Mouse (Mus musculus): ENCODE measurements at regions not wholly inside any gene's neighbourhood (a gene's known extent, or its start where the extent isn't known, plus 50 kb on each side); places are given as distances from the start of the nearest gene placed in this dataset.
"Not testable (repeated sequence)": the region's sequence is repeated elsewhere in the genome, so short reads cannot be mapped to it uniquely, and the experiment has no call there.

DNA sequence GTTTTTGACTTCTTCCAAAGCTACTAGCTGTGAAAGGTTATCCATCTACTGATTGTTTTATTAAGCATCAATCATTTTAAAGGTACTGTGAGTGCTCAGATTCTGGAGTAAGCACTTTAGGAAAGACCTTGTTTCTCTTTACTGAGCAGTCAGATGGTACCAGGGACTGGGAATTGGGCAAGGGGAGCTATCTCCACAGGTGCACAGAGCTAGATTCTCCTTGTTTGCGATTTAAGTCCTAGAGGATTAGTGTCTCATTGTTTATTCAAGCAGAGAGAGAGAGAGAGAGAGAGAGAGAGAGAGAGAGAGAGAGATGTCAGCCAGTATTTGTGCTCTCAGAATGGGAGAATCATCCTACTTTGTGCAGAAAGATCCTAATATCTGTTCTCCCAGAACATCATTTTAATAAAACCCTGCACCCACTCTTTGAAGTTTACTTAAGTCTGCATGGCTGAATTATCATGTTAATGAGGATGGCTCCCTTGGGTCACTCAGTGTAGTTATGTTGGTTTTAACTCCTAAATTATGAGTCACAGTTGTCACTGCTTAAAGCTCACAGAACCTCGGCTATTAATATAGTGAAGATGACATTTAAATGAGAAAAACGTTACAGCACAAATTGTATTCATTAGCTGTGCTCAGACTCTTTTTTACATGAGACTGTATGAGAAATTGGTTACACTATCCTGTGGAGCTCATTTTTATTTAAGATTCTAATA lies 171.7 kb downstream of the Plppr4 start:
- Histone ChIP-seq H3K27me3 (replicated peaks; ENCODE audit: control insufficient read depth, insufficient read depth, low read length) (no peaks in the 10 kb centered on the region), H3K4me1 (ENCODE audit: control insufficient read depth, insufficient read depth, low read length) (no peaks in the 10 kb centered on the region), H3K36me3 (ENCODE audit: control insufficient read depth, insufficient read depth, low read length) (no peaks in the 10 kb centered on the region), H3K4me3 (ENCODE audit: insufficient read depth, low read depth, low read length) (no peak overlapping the region), H3K27ac (ENCODE audit: insufficient read depth, low read depth, low read length) (no peak overlapping the region)
- no peak for DNase-seq
- WGBS = 45% methylated on average over 3 of the region's 3 CpGs
- TF ChIP-seq POLR2A (IDR thresholded peaks at IDR 0.05; ENCODE audit: low read depth, low read length) (no peak), CTCF (conservative IDR thresholded peaks at IDR 0.05; ENCODE audit: insufficient read depth, insufficient read length, low read depth, low read length) (no peak)

DNA sequence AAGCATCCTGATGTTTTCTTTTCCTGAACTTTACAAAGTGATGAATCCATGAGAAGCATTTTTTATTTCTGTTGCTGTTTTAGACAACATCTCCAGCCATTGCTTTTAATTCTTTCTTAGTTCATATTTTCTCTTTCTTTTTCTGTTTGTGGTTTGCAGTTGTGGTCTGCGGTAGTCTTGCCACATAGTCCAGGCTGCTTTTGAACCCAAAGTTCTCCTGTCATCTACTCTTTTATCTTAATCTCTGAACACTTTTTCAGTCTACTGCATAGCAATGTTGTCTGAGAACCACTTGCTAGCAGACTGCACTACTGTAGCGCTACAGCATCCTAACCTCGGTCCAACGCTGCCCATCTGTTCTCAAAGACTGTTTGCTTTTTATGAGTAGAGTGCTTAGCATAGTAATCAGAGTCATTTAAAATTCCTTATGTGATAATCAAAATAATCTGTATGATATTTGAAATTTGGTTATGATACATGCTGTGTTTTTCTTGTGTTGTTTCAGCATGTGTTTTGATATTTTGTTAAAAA lies 177.0 kb downstream of the Plppr4 start:
- no peaks in the 10 kb centered on the region for H3K27me3 ChIP-seq (replicated peaks; ENCODE audit: control insufficient read depth, insufficient read depth, low read length)
- WGBS = 94% methylated on average over 4 of the region's 4 CpGs
- TF ChIP-seq CTCF (conservative IDR thresholded peaks at IDR 0.05; ENCODE audit: insufficient read depth, insufficient read length, low read depth, low read length) = no peak
- TF ChIP-seq POLR2A (IDR thresholded peaks at IDR 0.05; ENCODE audit: low read depth, low read length) = no peak
- H3K36me3 ChIP-seq (ENCODE audit: control insufficient read depth, insufficient read depth, low read length) = no peaks in the 10 kb centered on the region
- H3K4me1 ChIP-seq (ENCODE audit: control insufficient read depth, insufficient read depth, low read length) = no peaks in the 10 kb centered on the region
- no peak overlapping the region for H3K27ac ChIP-seq (ENCODE audit: insufficient read depth, low read depth, low read length)
- no peak for DNase-seq
- H3K4me3 ChIP-seq (ENCODE audit: insufficient read depth, low read depth, low read length) = no peak overlapping the region

DNA sequence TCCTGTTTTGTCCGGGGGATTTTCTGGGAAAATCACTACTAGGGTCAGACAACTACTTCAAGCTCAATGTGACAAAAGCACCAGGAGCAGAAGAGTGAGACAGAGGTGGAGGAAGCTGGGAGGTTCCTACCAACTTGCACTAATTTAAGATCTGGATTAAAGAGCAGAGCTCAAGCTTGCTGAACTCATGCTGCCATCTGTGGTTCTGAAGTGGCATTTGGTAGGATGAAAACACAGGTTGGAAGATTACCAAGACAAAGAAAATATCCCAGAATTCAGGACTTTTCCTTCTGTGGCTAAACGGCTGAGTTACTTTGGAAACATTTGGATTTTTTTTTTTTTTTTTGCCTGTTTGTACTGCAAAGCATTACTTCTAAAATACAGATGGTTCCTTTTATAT lies 190.9 kb downstream of the Plppr4 start:
- no peaks in the 10 kb centered on the region for H3K36me3 ChIP-seq (ENCODE audit: control insufficient read depth, insufficient read depth, low read length)
- no peaks in the 10 kb centered on the region for H3K27me3 ChIP-seq (replicated peaks; ENCODE audit: control insufficient read depth, insufficient read depth, low read length)
- no peak for DNase-seq
- H3K4me1 ChIP-seq (ENCODE audit: control insufficient read depth, insufficient read depth, low read length) = no peaks in the 10 kb centered on the region
- WGBS = 78% methylated on average over 2 of the region's 2 CpGs
- no peak overlapping the region for H3K4me3 ChIP-seq (ENCODE audit: insufficient read depth, low read depth, low read length)
- TF ChIP-seq POLR2A (IDR thresholded peaks at IDR 0.05; ENCODE audit: low read depth, low read length) (no peak), CTCF (conservative IDR thresholded peaks at IDR 0.05; ENCODE audit: insufficient read depth, insufficient read length, low read depth, low read length) (no peak)
- no peak overlapping the region for H3K27ac ChIP-seq (ENCODE audit: insufficient read depth, low read depth, low read length)

DNA sequence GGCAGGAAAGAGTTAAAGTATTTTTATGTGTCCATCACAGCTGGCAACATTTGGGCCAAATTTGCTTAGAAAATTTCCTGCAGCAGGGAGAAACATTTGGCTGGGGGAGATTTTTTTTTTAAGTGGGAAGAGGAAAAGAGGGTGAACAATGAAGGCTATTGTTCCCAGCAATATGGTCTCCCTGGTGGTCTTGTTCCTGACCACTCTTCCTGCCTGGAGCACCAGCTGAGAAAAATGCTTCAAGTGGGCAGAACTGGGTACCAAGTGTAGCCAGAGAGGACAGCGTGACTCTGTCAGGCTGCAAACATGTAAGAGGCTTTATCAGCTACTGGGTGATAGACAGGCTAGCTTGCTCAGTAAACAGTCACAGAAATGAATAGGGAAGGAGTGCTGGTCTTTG lies 194.3 kb upstream of the Palmd start:
- TF ChIP-seq POLR2A (IDR thresholded peaks at IDR 0.05; ENCODE audit: low read depth, low read length) (no peak), CTCF (conservative IDR thresholded peaks at IDR 0.05; ENCODE audit: insufficient read depth, insufficient read length, low read depth, low read length) (no peak)
- WGBS = 39% methylated on average over 1 of the region's 1 CpGs
- Histone ChIP-seq H3K4me3 (ENCODE audit: insufficient read depth, low read depth, low read length) (no peak overlapping the region), H3K27ac (ENCODE audit: insufficient read depth, low read depth, low read length) (no peak overlapping the region), H3K4me1 (ENCODE audit: control insufficient read depth, insufficient read depth, low read length) (no peaks in the 10 kb centered on the region), H3K27me3 (replicated peaks; ENCODE audit: control insufficient read depth, insufficient read depth, low read length) (no peaks in the 10 kb centered on the region), H3K36me3 (ENCODE audit: control insufficient read depth, insufficient read depth, low read length) (no peaks in the 10 kb centered on the region)
- no peak for DNase-seq

DNA sequence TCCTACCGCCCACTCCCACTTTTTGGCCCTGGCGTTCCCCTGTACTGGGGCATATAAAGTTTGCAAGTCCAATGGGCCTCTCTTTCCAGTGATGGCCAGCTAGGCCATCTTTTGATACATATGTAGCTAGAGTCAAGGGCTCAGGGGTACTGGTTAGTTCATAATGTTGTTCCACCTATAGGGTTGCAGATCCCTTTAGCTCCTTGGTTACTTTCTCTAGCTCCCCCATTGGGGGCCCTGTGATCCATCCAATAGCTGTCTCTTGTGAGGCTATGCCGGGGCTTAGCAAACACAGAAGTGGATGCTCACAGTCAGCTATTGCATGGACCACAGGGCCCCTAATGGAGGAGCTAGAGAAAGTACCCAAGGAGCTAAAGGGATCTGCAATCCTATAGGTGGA lies 191.9 kb upstream of the Palmd start:
- not testable (repeated sequence) for H3K27ac ChIP-seq (ENCODE audit: insufficient read depth, low read depth, low read length); H3K4me1 ChIP-seq (ENCODE audit: control insufficient read depth, insufficient read depth, low read length); H3K27me3 ChIP-seq (replicated peaks; ENCODE audit: control insufficient read depth, insufficient read depth, low read length); DNase-seq; H3K36me3 ChIP-seq (ENCODE audit: control insufficient read depth, insufficient read depth, low read length); H3K4me3 ChIP-seq (ENCODE audit: insufficient read depth, low read depth, low read length)
- 99% methylated on average over 3 of the region's 3 CpGs for WGBS

DNA sequence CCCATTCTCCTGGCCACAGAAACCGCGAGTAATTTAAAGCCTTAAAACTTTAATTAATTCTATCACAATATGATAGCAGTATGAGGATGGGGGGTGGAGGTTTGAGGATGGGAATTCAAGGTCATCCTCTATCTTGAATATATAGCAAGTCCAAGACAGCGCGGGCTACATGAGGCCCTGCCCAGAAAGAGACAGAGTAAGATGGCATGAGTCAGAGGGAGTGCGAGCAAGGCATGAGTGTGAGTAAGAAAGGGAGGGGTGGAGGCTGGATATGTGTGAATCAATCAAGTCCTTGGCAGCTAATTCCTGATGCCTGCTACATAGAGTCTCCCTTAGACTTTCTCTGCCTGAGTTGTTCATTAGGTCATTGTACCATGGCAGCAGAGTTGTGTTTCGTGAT lies 186.5 kb upstream of the Palmd start:
- no peak for DNase-seq
- no peaks in the 10 kb centered on the region for H3K4me1 ChIP-seq (ENCODE audit: control insufficient read depth, insufficient read depth, low read length)
- H3K4me3 ChIP-seq (ENCODE audit: insufficient read depth, low read depth, low read length) = no peak overlapping the region
- TF ChIP-seq CTCF (conservative IDR thresholded peaks at IDR 0.05; ENCODE audit: insufficient read depth, insufficient read length, low read depth, low read length) (no peak), POLR2A (IDR thresholded peaks at IDR 0.05; ENCODE audit: low read depth, low read length) (no peak)
- H3K27ac ChIP-seq (ENCODE audit: insufficient read depth, low read depth, low read length) = no peak overlapping the region
- H3K36me3 ChIP-seq (ENCODE audit: control insufficient read depth, insufficient read depth, low read length) = no peaks in the 10 kb centered on the region
- WGBS = 83% methylated on average over 6 of the region's 6 CpGs
- H3K27me3 ChIP-seq (replicated peaks; ENCODE audit: control insufficient read depth, insufficient read depth, low read length) = no peaks in the 10 kb centered on the region

DNA sequence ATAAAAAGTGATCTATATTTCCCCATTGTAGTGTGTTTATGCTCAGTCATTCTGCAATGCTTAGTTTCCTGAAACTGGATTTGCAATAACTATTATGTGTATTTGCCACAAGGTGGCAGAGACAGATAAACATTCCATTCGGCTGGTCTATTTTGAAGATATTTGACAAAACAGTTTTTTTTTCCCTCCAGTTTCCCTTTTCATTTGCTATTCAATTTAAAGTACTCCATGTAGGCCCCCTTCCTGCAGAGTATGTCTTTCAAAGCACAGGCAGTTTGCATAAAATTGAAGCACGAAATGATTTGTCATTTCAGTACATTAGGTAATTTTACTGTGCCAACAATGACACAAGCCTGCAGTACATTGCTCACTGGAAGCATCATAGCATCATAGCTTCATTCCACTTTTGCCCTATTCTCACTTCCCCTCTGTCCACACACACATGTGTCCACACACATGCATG lies 184.3 kb upstream of the Palmd start:
- Histone ChIP-seq H3K27me3 (replicated peaks; ENCODE audit: control insufficient read depth, insufficient read depth, low read length) (no peaks in the 10 kb centered on the region; the same call in 1 of the 2 replicates), H3K4me1 (ENCODE audit: control insufficient read depth, insufficient read depth, low read length) (no peaks in the 10 kb centered on the region), H3K4me3 (ENCODE audit: insufficient read depth, low read depth, low read length) (no peak overlapping the region), H3K27ac (ENCODE audit: insufficient read depth, low read depth, low read length) (no peak overlapping the region), H3K36me3 (ENCODE audit: control insufficient read depth, insufficient read depth, low read length) (no peaks in the 10 kb centered on the region)
- TF ChIP-seq CTCF (conservative IDR thresholded peaks at IDR 0.05; ENCODE audit: insufficient read depth, insufficient read length, low read depth, low read length) = no peak
- TF ChIP-seq POLR2A (IDR thresholded peaks at IDR 0.05; ENCODE audit: low read depth, low read length) = no peak
- DNase-seq = no peak
- WGBS = 57% methylated on average over 2 of the region's 2 CpGs

All from kidney, adult 2 months (tissue).